Mouse (Mus musculus) heart, adult 9 months (tissue): ENCODE results near the gene Sult6b2.

ENCODE experiments used
- DNase-seq, 2 experiments: peaks; one replicate each; pipeline ENCODE4 v3.0.0; 2022; ENCODE audit warnings: low spot score in 2 of 2

Gene Sult6b2

DNA sequence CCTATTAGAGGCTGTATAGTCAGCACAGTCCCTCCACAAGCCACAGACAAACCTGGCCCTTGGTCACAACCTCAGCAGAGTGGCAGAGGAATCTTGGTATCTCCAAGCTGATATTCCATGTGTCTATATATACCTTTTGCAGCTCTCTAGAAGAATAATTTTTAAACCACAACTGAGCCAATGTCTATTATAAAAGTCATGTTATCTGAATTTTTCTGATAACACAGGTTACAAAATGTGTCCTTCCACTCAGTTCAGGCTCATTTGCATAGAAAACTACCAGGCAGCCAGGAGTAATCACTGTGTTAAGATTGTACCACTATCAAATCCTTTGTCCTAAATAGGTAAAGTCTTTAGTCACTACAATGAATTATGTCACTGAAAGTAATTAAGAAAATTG is at the start of gene Sult6b2:
TSS of gene Sult6b2 (minus strand) at position 101 of the 400 bp plus-strand sequence.
- no peak for DNase-seq

DNA sequence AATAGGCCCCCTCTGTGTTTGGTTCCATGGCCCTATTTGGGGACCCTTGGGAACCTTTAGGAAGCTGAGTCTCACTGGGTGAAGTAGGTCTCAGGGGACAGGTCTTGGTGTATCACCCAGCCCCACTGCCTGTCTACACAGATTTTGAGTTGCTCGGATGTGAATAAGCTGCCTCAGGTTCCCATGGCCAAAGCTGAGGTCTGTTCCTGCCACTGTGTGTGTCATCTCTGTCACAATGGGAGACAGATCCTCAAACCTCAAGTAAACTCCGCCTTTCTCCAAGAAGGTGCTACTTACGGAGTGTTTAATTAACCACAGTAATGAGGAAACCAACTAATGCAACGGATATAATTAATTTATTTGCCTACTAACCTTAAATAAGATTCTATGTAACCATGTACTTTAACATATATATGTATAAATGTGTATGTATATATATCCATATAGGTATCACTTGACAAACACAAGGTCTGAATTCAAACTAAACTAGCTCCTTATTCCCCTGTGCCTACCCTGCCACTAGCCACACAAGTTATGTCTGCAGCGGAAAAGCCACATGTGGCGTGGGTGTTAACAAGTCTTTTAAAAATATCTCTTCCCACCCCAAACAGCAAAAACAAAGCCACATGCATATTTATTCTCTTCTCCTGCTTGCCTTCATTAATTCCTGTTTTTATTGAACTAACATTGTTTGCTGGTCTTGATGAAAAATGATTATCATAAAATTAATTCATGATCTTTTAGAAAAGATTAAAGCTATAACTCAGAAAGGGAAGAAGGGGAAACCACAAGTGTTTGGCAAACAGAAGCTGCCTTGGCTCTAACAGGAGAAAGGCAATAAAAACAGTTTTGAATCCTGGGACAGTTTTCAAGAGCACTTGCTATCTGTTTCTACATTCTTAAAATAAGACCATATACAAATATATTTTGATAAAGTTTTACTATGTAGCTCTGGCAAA is 48.4 kb upstream of the Sult6b2 start:
- DNase-seq: no peak

DNA sequence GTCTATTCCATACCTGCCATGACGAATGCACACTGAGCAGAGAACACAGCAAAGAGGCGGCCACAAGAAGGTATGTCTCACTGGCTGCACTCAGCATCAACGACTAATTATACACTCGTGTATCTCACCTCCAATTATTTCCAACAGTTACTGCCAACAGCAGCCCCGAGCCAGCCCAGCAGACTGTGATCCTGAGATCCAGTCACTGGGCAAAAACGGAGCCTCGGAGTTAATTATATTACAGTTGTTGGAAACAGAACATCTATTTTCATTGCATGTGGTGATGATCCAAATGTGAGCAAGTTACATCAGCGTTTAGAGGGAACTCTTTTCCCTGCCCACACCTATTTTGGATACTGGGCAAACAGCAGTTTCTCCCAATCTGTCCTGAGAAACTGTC is 46.1 kb upstream of the Sult6b2 start:
- peak; percentile 21 to 48 for DNase-seq

DNA sequence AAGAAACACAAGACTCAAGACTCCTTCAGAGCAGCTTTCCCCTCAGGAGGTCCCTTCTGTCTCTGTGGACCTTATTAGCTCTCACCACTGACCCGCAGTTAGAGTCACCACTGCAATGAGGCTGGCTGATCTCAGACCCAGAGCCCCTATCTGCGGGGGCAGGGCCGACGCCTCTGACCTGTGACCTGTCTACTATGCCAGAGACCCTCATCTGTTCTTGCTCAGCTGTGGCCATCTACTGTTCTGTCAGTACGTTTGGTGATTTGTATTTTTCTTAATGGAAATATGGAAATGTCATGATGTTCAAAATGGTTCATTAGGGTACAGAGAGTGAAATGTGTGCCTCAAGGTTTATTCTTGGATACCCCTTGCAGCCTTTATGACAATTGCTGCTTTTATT is 45.0 kb upstream of the Sult6b2 start:
- DNase-seq: no peak

DNA sequence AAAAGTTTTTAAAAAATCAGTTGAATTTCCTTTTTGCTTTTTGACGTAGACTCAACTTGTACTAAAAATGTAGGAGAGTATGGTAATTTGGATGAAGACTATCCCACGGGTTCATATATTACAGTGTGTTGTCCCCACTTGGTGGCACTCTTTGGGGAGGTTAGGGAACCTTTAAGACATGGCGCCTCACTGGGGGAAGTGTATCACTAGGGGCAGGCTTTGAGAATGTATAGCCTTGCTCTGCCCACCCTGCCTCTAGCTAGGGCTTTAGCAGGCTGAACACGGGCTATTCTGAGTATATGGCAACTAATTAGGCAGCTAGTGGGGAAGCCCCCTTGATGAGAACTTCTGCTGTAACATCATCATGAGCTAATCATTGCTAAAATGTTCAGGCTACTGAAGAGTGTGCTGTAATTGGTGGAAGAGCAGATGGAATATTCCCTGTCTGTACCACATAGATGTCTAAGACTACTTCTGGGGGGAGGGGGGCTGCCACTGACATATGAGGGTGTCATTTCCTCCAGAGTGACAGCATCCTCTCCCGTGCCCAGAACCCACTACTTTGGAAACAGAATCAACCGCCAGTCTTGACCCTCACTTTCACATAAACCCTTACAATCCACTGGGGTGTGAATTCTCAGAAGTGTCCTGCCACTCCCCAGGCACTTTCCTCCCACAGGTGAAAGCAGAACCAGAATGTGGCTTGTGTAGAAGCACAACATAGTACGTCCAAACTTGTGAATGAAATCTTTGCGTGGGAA is 43.8 kb upstream of the Sult6b2 start:
- no peak for DNase-seq

DNA sequence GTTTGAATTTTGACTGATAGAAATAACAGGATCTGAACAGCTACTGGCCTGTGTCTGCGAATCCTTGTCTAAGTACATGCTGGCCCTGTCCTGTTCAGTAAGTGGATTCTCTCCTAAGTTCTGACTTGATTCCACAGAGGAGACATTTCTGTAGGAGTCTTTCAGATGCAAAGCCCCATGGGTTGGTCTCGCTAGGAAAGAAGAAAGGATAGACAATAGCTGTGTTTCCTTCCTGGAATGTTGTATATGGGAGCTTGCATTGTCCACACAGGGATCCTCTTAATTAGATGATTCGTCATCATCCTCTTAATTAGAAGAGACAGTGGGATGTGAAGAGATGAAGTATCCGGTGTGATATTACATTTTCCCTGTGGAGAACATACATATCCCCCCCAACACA is 42.6 kb upstream of the Sult6b2 start:
- DNase-seq: no peak

DNA sequence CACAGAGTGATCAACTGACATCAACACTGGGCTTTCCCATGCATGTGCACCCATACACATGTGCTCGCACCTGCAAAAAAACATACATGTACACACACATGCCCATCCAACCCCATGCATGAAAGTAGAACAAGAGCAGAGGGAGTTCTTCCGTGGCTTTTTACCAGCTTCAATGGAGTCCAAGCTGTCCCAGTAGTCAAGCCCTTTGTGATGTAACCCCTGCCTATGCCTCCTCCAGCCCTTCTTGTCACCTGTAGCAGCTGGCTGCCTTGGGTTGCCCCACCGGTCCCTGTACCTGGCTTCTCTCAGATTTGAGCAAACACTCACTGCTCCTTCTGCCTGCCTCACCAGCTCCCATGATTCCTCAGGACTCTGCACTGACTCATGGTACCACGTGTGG is 40.8 kb upstream of the Sult6b2 start:
- no peak for DNase-seq

DNA sequence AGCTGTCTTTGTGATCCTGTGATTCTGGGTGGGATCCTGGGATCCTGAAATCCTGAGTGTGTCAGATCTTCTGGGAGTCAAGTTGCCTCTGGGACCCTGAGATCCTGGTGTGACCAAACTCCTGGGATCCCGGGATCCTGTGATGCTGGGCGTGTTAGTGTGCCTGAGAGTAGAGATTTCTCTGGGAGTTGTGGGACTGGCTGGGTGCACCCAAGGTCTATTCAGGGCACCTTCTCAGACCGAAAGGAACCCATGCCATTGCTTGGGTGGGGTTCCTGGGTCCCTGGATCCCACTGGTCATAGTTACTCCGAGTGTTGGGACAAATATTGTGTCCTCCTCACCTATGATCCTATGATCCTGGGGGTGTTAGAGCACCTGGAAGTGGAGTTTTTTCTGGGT is 39.8 kb upstream of the Sult6b2 start:
- DNase-seq: no peak

DNA sequence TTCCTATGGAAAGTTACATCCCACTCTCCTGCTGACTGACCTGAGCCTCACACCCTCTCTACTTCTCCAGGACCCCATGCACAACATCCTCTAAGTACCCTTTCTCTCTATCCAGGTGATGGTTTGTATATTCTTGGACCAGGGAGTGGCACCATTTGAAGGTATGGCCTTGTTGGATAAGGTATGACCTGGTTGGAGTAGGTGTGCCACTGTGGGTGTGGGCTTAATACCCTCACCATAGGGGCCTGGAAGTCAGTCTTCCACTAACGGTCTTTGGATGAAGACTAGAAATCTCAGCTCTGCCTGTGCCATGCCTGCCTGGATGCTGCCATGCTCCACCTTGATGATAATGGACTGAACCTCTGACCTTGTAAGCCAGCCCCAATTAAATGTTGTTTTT is 34.2 kb upstream of the Sult6b2 start:
- no peak for DNase-seq

DNA sequence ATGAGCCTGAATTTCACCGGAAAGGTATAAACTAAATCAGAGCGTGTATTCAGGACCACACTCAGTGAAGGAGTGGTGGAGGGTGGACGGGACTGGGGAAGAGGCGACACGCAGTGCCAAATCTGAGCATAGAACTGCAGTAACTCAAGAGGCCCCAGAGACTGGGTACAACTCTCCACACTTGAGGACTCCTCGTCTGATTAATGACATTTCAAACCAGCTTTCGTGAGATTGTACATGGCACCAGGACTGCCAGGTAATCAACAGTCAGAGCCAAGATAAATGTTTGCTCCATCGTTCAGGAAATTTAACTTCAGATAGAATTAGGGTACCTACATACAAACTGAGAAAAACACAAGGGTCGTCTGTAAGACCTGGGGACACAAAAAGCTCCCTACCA is 33.0 kb upstream of the Sult6b2 start:
- no peak for DNase-seq

DNA sequence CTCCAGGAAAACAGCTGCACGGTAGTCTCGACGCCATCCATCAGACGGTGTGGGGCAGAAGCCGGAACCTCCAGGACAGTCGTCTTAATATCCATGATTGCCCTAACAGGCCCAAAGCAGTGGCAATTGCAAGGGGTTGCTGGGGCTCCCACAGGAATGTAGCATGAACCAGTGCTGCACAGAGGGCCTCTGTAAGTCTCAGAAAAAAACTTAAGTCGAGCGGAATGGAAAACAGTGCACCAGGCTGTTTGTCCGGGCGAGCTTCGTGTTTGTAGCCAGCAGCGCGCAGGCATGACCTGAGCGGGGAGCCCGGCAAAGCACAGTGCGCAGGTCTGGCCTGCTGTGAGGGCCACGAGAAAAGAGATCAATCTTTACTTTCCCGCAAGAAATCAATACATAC is 31.4 kb upstream of the Sult6b2 start:
- no peak for DNase-seq

DNA sequence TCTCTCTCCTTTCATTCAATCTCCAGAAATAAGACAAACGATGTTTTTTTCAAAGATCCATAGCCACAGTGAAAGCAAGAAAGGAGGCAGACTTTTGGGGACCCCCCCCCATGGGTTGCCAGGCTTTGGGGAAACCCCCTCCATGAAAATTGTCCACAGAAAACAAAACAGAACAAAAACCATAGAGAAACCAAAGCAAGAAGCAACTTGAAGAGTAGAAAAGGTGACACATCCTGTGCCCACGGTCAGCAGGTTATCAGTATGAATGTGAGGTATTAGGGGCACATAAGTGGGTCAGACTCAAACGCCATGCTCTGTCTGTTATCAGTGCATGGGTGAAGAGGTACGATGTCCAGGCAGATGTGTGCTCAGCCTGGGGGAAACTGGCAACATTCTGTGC is 30.6 kb upstream of the Sult6b2 start:
- no peak for DNase-seq

DNA sequence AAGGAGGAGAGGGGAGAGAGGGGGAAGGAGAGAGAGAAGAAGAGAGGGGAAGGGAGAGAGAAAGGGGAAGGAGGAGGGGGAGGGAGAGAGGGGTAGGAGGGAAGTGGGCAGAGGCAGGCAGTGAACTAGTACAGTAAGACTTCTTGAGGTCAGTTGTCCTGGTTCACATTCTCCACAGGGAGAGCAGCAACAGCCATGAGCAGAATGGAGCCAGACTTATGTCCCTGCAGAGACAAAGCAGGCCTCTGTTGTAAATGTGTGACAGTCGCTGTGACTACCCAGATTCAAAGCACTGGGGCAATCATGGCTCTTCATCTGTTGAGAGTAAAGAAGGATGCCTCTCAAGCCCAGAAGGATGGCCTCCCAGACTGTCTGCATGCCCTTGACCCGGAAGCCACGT is 27.4 kb upstream of the Sult6b2 start:
- DNase-seq: no peak

DNA sequence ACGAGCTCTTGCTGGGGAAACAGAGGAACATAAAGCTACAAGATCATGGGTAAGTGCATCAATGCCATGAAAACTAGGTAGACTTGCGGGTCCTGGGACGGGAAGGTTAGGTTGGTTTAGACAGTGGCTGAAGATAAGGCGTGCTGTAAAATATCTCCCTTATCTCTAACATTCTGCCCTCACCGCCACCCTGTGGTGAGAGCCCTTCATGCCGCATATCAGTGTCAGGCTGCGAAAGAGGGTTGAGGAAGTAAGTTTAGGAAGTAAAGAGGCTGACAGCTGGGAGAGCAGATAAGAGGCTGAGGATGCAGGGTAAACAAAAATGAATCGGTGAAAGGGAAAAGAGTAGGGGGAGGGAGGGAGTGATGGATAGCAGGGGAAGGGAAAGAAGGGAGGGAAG is 26.9 kb upstream of the Sult6b2 start:
- DNase-seq: no peak

DNA sequence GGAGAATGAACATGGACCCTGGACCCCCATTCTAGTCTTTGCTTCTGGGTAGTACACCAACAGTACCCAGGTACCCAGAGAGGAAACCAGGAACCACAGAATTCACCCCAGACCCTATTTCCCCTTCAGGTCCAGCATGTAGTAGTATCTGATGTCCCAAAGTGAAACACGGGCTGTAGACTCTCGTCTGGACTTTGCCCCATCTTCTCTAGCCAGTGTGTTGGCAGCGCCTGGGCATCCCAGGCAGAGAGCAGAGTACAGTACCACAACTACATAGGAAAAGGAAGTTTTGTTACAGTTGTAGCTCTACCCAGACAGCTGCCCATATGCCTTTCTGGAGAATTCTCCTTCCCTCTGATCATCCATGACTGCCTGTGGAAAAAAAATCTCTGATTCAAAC is 25.9 kb upstream of the Sult6b2 start:
- no peak for DNase-seq

DNA sequence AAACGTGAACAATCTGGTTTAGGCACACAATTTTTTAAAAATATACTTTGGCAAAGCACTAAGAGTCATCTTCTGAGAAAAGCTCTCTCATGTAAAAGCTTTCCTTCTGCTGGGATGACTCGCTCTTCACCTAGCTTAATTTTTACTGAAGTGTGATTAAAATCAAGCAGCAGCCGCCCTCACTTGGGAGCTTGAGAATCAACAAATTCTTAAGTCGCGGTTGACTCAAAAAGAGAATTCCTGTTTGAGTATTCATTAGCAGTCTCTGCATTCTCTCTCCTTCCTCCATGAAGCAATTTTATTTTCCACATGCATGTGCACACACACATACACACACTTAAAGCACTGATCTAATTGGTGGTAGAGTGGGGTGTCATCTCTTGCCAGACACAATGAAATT is 21.1 kb upstream of the Sult6b2 start:
- DNase-seq: no peak

DNA sequence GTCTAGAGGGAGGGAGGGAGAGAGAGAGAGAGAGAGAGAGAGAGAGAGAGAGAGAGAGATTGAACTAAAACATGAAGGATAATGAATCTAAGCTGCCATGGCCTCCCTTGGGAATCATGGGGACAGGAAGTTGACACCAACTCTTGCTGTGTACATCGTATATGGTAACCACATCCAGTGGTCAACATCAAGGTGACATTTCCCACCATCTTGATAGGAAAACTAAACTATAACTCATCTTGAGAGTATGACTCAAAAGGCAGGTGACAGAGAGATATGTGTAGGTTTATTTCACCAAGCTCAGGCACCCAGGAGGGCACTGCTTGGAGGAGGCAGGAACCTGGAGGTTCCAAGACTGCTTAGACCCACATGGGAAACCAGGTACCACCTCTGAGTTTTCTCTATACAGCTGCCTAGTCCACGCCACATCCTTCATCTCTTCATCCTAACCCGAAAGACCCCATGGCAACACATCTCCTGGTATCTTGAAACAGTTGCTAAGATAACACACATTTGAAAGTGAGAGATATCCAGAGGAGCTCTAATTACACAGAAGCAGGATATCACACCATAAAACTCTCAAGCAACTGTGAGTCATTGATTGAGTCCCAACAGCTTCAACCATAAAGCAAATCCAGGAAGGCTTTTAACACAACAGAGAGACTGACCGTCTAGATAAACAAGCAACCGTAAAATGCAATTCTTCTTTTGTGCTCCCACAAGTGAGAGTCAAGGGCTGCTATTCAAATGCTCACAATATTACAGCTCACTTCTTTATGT is 18.9 kb upstream of the Sult6b2 start:
- no peak for DNase-seq

DNA sequence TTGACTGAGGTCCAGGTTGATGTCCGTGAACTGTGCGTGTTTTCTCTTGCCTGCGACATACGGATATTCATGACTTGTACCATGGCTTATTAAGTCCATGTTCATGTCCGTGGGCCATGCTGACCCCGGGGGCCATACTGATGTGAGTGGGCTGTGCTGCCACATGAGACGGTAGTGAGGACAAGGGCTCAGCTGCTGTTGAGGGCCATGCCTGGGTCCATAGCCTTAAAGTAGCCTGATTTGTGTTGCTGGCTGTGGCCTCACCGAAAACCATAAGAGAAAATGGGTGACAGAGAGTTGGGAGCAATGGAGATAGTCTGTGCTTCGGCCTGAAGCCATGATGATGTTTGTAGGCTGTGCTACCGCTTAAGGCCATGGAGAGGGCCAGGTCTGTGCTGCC is 14.0 kb upstream of the Sult6b2 start:
- DNase-seq: no peak

DNA sequence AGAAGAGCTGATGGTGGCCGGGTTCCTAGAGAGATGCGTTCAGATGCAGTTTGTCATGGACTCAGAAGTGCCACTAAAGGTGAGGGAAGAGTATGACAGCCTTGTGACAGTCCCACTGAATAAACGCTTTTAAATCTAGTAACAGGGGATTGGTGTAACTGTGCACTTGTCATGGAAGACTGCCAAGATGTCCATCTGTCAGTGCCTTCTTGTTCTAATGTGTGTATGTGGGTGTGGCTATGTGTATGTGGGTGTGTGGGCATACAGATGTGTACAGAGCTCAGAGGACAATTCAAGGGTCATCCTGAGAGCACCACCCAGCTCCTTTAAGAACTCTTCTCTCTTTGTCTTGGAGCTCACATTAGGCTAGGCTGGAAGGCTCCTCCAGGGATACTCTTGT is 11.2 kb upstream of the Sult6b2 start:
- DNase-seq: no peak

DNA sequence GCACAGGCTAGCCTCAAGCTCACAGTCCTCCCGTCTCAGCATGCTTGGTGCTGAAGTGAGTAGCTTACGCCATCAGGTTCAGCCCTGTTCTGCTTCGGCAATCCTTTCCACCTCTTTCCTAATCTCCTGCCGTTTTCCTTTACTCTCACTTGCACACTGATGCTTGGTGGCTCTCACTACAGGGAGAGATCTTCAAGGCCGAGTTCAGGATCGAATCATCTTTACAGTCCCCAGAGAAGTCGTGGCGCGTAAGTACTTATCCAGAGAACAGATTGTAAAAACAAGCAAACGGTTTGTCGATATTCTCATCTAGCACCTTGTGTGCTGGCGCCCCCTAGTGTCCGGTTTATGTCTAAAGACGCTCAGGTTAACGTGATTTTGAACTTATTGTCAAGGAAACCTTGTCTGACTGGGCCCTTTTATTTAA is 10.2 kb upstream of the Sult6b2 start:
- DNase-seq: peak; percentile 5 to 63

DNA sequence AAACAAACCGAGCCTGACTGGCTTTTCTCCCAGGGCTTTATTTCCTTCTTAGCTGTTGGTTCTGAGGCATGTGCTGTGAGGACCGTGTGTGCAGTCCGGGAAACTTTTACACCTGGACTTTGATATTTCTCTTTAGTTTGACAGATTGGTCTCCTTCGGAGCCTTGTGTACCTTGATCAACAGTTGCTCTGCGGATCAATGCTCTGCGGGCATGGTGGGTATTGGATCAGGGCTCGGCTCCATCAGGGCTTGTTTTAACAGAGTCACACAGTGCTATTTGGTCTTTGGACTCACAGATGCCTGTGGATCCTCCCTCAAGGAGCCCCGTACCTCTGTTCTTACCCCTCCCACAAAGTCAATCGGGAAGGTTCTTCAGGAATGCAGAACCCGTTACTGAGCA is 9.7 kb upstream of the Sult6b2 start:
- no peak for DNase-seq

DNA sequence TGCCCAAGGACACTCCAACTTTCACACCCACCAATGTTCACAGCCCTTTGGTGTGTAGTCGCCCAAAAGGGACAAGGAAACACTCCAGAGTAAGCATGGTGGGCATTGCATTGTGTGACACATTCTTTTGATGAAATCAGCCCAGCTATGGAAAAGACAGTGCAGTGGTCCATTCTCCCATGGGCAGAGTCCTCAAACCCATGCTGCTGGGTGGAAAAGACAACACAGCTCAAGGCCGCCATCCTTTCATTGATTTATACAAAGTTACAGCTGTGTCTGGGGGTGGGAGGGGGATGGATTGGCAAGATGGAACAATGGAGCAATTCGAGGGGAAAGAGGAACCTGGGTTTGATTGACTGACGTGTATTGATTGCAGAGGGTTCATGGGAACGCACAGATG is 8.7 kb upstream of the Sult6b2 start:
- no peak for DNase-seq
